Mouse (Mus musculus) kidney, postnatal 14 days (tissue): ENCODE measurements at regions not wholly inside any gene's neighbourhood (a gene's known extent, or its start where the extent isn't known, plus 50 kb on each side); places are given as distances from the start of the nearest gene placed in this dataset.

Source experiments
- DNase-seq: peaks from one replicate; pipeline ENCODE4 v3.0.0; 2022; ENCODE audit warnings: mixed read lengths

- peak; percentile 71 for DNase-seq
These were observed 288.5 kb upstream of the Jmjd1c start for GRCm38 (mm10) chr10:66807261-66807968.

GRCm38 (mm10) chr10:66812515-66813260 lies 283.2 kb upstream of the Jmjd1c start:
- no peak for DNase-seq

- DNase-seq = peak; percentile 17
These were observed 281.9 kb upstream of the Jmjd1c start for GRCm38 (mm10) chr10:66813850-66814564.

- peak; percentile 92 for DNase-seq
These were observed 281.2 kb upstream of the Jmjd1c start for GRCm38 (mm10) chr10:66814565-66815201.

- DNase-seq = no peak
These were observed 280.0 kb upstream of the Jmjd1c start for GRCm38 (mm10) chr10:66815951-66816350.

- no peak for DNase-seq
These were observed 279.1 kb upstream of the Jmjd1c start for GRCm38 (mm10) chr10:66816776-66817175.

- DNase-seq = no peak
These were observed 278.0 kb upstream of the Jmjd1c start for GRCm38 (mm10) chr10:66817876-66818275.

GRCm38 (mm10) chr10:66819517-66819916 lies 276.4 kb upstream of the Jmjd1c start:
- DNase-seq = no peak

GRCm38 (mm10) chr10:66825737-66826136 lies 270.2 kb upstream of the Jmjd1c start:
- no peak for DNase-seq

- no peak for DNase-seq
These were observed 269.6 kb upstream of the Jmjd1c start for GRCm38 (mm10) chr10:66826327-66826726.

GRCm38 (mm10) chr10:66834974-66835373 lies 261.0 kb upstream of the Jmjd1c start:
- no peak for DNase-seq

- peak; percentile 34 for DNase-seq
These were observed 256.9 kb upstream of the Jmjd1c start for GRCm38 (mm10) chr10:66839058-66839457.

- DNase-seq = peak; percentile 21
These were observed 252.7 kb upstream of the Jmjd1c start for GRCm38 (mm10) chr10:66843258-66843657.

- DNase-seq = no peak
These were observed 247.1 kb upstream of the Jmjd1c start for GRCm38 (mm10) chr10:66848778-66849177.

- DNase-seq = no peak
These were observed 246.2 kb upstream of the Jmjd1c start for GRCm38 (mm10) chr10:66849681-66850080.

- DNase-seq = no peak
These were observed 244.9 kb upstream of the Jmjd1c start for GRCm38 (mm10) chr10:66850972-66851478.

- DNase-seq = no peak
These were observed 244.1 kb upstream of the Jmjd1c start for GRCm38 (mm10) chr10:66851841-66852240.

- DNase-seq = peak; percentile 4
These were observed 243.2 kb upstream of the Jmjd1c start for GRCm38 (mm10) chr10:66852708-66853107.

GRCm38 (mm10) chr10:66853258-66853657 lies 242.7 kb upstream of the Jmjd1c start:
- peak; percentile 84 for DNase-seq

GRCm38 (mm10) chr10:66854895-66855294 lies 241.0 kb upstream of the Jmjd1c start:
- no peak for DNase-seq

GRCm38 (mm10) chr10:66857330-66857729 lies 238.6 kb upstream of the Jmjd1c start:
- no peak for DNase-seq

GRCm38 (mm10) chr10:66861421-66861820 lies 234.5 kb upstream of the Jmjd1c start:
- DNase-seq = no peak
